Mouse (Mus musculus) cerebellum, adult 2 months (tissue): ENCODE data around the gene Ccin.

ENCODE experiments used
- CTCF ChIP-seq: fragments of 200-500 bp; IDR thresholded peaks from 2 replicates; pipeline ENCODE4 v1.5.1; 2011; ENCODE audit warnings: low read depth, mild to moderate bottlenecking, control low read depth, low read length, moderate library complexity, borderline replicate concordance; ENCODE audit not compliant: insufficient read depth
- POLR2A ChIP-seq: fragments of 200-500 bp; IDR thresholded peaks from 2 replicates; pipeline ENCODE4 v1.6.1; 2011; ENCODE audit warnings: low read length, control low read depth, borderline replicate concordance; ENCODE audit not compliant: insufficient read depth

- TF ChIP-seq CTCF (no peak), POLR2A (no peak)
Measured at GRCm38 (mm10) chr4:44003622-44004021, 20.3 kb downstream of the Ccin start.
